Mouse (Mus musculus) heart, postnatal 0 days (tissue): ENCODE results near the gene Smad6. TPM values are rescaled to one million over a fixed set of nuclear protein-coding genes. Genes with fewer than 3 reads are reported as not detected.
A peak's percentile ranks its signal among the peaks of the same experiment; 100 is the strongest.

Source experiments
- ATAC-seq: fragments of 200-750 bp; cut with Nextera tagmentation; 2 replicates; pipeline ENCODE4 v1.8.0; 2017; ENCODE audit warnings: low read depth, moderate number of reproducible peaks, moderate library complexity; ENCODE audit not compliant: insufficient read depth
- DNase-seq: peaks from one replicate; pipeline ENCODE4 v3.0.0-alpha.2; 2016; ENCODE audit warnings: low spot score
- H3K27ac ChIP-seq: fragments of 300-500 bp; sonication (generic); 2 replicates; pipeline ENCODE4 v1.5.1; 2014; ENCODE audit warnings: low read depth, mild to moderate bottlenecking
- H3K27me3 ChIP-seq: fragments of 300-500 bp; sonication (generic); 2 replicates; pipeline ENCODE4 v1.6.1; 2014; ENCODE audit warnings: low read length, mixed read lengths; ENCODE audit not compliant: control insufficient read depth, insufficient read depth
- H3K36me3 ChIP-seq: fragments of 300-500 bp; sonication (generic); replicated peaks from 2 replicates; pipeline ENCODE4 v1.6.1; 2014; ENCODE audit warnings: low read length, mixed read lengths; ENCODE audit not compliant: control insufficient read depth, insufficient read depth
- H3K4me1 ChIP-seq: fragments of 300-500 bp; sonication (generic); 2 replicates; pipeline ENCODE4 v1.6.1; 2014; ENCODE audit warnings: antibody characterized with exemption; ENCODE audit not compliant: control insufficient read depth, insufficient read depth
- H3K4me2 ChIP-seq: fragments of 300-500 bp; sonication (generic); 2 replicates; pipeline ENCODE4 v1.6.1; 2014; ENCODE audit warnings: low read depth, mild to moderate bottlenecking, low read length, moderate library complexity
- H3K4me3 ChIP-seq: fragments of 300-500 bp; sonication (generic); 2 replicates; pipeline ENCODE4 v1.5.1; 2014; ENCODE audit warnings: low read depth, low read length
- H3K9ac ChIP-seq: fragments of 300-500 bp; sonication (generic); replicated peaks from 2 replicates; pipeline ENCODE4 v1.6.1; 2014; ENCODE audit warnings: low read depth, low read length, mixed read lengths
- H3K9me3 ChIP-seq: fragments of 300-500 bp; sonication (generic); replicated peaks from 2 replicates; pipeline ENCODE4 v1.6.1; 2016; ENCODE audit warnings: low read length; ENCODE audit not compliant: control insufficient read depth
- CTCF ChIP-seq: IDR thresholded peaks from 2 replicates; pipeline ENCODE4 v1.5.1; 2016; ENCODE audit warnings: antibody characterized with exemption, control low read depth, low read depth
- EP300 ChIP-seq: IDR thresholded peaks from 2 replicates; pipeline ENCODE4 v1.6.1; 2016; ENCODE audit warnings: antibody characterized with exemption, low read depth
- WGBS: fragments of 180-500 bp; shearing (Covaris S2); extraction: QIAGEN DNeasy Blood & Tissue Kit; methylation state at CpG from one replicate; pipeline ENCODE4 v1.1.7; 2014; 5-methylcytosine and 5-hydroxymethylcytosine counted together
- polyA plus RNA-seq: library from polyadenylated mRNA; unstranded; fragments of >200 nt; fragmentation: Nextera tagmentation; extraction: Ambion mirVana; gene quantifications from 2 replicates; pipeline ENCODE4 v1.2.1, GENCODE M21; 2015
- total RNA-seq: library from RNA; depleted of rRNA; stranded (reverse); fragments of >200 nt; gene quantifications from 2 replicates; pipeline ENCODE4 v1.2.3, GENCODE M21; 2014; ENCODE audit warnings: low replicate concordance

Gene Smad6
- total and polyA plus RNA-seq, 2 experiments from 2014 or later: 5.6 to 68.4 TPM

GRCm38 (mm10) chr9:64050513-64051065, 28.7 kb upstream of the Smad6 start:
- no peaks in the 10 kb centered on the region for H3K36me3 ChIP-seq
- peak; percentile 38 for DNase-seq
- peaks cover 14% of the 10 kb centered on the region for H3K4me1 ChIP-seq
- 0 out of 2 replicates have a peak overlapping the region, but pooled peaks have one; percentile 41 for H3K9ac ChIP-seq
- no peaks in the 10 kb centered on the region for H3K9me3 ChIP-seq
- TF ChIP-seq CTCF: no peak
- TF ChIP-seq EP300: no peak
- no peak; the same call in 1 of the 2 replicates for ATAC-seq
- peak overlapping the region; percentile 60 for H3K4me2 ChIP-seq
- peak overlapping the region; percentile 47 for H3K4me3 ChIP-seq
- WGBS: 18% methylated on average over 8 of the region's 8 CpGs
- peak overlapping the region; percentile 77 for H3K27ac ChIP-seq
- H3K27me3 ChIP-seq: no peaks in the 10 kb centered on the region

GRCm38 (mm10) chr9:64049471-64050380, 27.9 kb upstream of the Smad6 start:
- H3K27me3 ChIP-seq: no peaks in the 10 kb centered on the region
- TF ChIP-seq CTCF: no peak
- peak; percentile 83 for DNase-seq
- H3K9ac ChIP-seq: peak overlapping the region; percentile 41
- 16% methylated on average over 32 of the region's 32 CpGs for WGBS
- peak overlapping the region; percentile 77 for H3K27ac ChIP-seq
- peak overlapping the region; percentile 60 for H3K4me2 ChIP-seq
- H3K36me3 ChIP-seq: no peaks in the 10 kb centered on the region
- peaks cover 22% of the 10 kb centered on the region for H3K4me1 ChIP-seq
- no peaks in the 10 kb centered on the region for H3K9me3 ChIP-seq
- ATAC-seq: peak; percentile 72
- peak overlapping the region; percentile 47 for H3K4me3 ChIP-seq

DNA sequence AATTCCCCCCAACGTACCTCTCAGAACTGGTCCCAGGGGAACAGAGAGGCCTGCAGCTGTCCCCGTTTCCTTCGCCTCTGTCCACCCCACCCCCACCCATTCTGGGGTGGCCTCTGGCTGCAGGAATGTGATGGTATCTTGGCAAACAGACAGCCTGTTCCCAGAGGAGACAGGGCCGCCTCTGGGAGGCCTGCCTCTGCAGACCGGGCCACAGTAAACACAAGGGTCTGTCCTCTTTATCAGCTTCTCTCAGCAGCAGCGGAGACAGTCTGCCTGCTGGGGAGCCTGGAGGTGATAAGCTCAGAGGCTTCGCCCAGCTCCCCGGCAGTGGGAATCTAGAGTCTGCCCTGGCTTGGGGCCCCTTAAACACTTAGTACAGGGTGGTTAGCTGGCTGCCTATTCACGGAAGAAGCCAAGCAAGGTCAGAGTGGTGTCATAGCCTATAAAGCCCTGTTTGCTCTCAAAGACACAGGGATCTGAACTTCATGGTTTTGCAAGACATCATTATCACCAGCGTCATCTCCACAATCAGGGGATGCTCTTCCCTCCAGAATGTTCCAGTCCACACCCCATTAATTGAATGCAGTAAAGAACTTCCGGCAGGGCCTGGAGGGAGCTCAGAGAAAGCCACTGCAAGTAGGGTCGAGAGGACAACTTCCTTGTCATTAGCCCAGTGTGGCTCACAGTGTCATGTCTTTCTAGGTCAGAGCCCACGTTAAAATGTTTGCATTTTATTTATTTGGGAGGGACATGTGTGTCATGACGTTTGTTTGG, 23.4 kb upstream of the Smad6 start:
- WGBS: 5% methylated on average over 14 of the region's 14 CpGs
- H3K9me3 ChIP-seq: no peaks in the 10 kb centered on the region
- ATAC-seq (peak; percentile 85), DNase-seq (peak; percentile 85)
- peak overlapping the region; percentile 91 for H3K27ac ChIP-seq
- no peaks in the 10 kb centered on the region for H3K36me3 ChIP-seq
- H3K27me3 ChIP-seq: no peaks in the 10 kb centered on the region
- H3K9ac ChIP-seq: no peak overlapping the region
- H3K4me1 ChIP-seq: peaks cover 38% of the 10 kb centered on the region
- no peak overlapping the region for H3K4me2 ChIP-seq
- H3K4me3 ChIP-seq: no peak overlapping the region
- peak; percentile 92; the same call in 1 of the 2 replicates for TF ChIP-seq EP300
- TF ChIP-seq CTCF: peak; percentile 20; the same call in 1 of the 2 replicates

GRCm38 (mm10) chr9:64044343-64044742, 22.5 kb upstream of the Smad6 start:
- H3K36me3 ChIP-seq: no peaks in the 10 kb centered on the region
- peaks cover 29% of the 10 kb centered on the region for H3K4me1 ChIP-seq
- 56% methylated on average over 8 of the region's 8 CpGs for WGBS
- H3K4me3 ChIP-seq: no peak overlapping the region
- no peaks in the 10 kb centered on the region for H3K27me3 ChIP-seq
- DNase-seq (no peak), ATAC-seq (no peak)
- no peak overlapping the region for H3K4me2 ChIP-seq
- TF ChIP-seq EP300 (no peak), CTCF (no peak)
- no peak overlapping the region for H3K9ac ChIP-seq
- no peaks in the 10 kb centered on the region for H3K9me3 ChIP-seq
- H3K27ac ChIP-seq: peak overlapping the region; percentile 91

DNA sequence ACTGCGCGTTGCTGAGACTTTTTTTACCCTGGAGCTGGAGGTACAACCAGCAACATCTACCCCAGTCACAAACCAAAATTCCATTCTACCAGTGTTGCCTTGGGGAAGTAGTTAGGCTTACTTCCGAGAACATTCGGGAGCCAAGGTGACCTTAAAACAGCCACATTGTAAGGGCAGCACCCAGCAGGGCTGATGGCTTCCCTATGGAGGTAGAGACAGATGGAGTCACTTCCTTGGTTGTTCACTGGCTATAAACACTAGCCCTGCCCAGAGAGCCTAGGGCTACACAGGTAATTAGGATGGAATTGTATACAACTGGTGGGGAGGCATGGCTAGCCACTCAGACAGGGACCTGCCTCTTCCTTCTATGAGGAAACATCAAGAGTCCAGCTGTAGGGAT, 21.1 kb upstream of the Smad6 start:
- ATAC-seq (no peak), DNase-seq (no peak)
- no peak overlapping the region for H3K9ac ChIP-seq
- no peak for TF ChIP-seq CTCF
- no peak for TF ChIP-seq EP300
- 81% methylated on average over 4 of the region's 4 CpGs for WGBS
- no peaks in the 10 kb centered on the region for H3K36me3 ChIP-seq
- H3K27me3 ChIP-seq: no peaks in the 10 kb centered on the region
- H3K4me3 ChIP-seq: no peak overlapping the region
- H3K9me3 ChIP-seq: no peaks in the 10 kb centered on the region
- no peak overlapping the region for H3K4me2 ChIP-seq
- H3K27ac ChIP-seq: no peak overlapping the region
- peaks cover 28% of the 10 kb centered on the region for H3K4me1 ChIP-seq
